Mouse (Mus musculus) lung, postnatal 10 days (tissue): Measurements from ENCODE around the gene Capn1.

Experiments used
- DNase-seq: peaks from one replicate; pipeline ENCODE4 v3.0.0; 2021

Gene Capn1

DNA sequence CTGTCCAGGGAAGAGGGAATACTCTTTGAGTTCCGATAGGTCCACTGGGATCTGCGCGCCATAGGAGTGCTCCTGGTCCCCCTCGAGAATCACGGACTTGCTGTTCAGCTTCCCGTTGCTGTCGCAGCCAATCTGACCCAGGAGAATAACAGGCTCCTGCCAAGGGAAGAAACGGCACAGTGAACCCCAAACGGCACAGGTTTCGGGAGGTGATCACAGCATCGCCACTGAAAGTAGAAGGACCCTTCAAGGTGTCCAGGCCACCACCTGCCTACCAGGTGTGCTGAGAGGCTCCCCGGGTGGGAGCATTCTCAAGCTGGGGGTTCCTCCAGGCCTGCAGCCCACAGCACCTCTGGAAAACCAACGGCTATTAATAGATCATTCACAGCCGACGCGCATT is 64.1 kb downstream of the Capn1 start:
- DNase-seq, result no peak

DNA sequence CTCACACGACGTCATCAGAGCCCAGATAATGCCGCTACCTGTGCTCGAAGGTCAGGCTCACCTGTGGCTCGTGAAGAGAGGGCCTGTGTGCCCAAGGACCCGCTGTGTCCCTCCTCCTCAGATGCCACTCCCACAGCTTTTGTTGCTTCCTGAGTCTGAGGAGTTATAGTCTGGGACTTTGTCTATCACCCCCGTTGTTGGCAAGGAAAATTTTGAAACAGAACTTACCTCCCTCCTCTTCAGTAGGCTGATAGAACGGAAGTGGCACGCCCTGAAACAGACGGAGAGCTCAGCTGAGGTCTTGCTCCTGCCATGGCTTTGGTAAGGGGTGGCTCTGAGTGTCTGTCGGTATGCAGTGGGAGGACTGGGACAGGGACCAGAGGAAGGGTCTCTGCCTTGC is 65.5 kb downstream of the Capn1 start:
- DNase-seq, result no peak

DNA sequence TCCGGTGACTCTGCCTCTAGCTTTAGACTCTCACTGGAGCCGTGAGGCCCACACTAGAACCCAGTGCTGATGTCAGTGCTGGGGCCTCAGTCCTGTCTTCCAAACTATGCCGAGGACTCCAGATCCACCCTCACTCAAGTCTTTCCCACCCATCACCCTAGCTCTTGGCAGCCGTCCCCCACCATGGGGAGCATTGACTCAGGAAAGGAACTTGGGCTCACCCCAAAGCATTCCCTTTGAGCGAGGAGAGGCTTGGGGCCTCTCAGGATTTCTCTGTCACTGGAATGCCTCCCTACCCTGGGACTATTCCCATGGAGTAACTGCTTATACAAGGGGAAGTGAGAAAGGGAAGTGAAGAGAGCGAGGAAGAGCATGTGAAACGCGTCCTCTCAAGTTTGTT is 69.8 kb downstream of the Capn1 start:
- peak; percentile 72 for DNase-seq

GRCm38 (mm10) chr19:5945027-5945426 is 70.7 kb downstream of the Capn1 start:
- DNase-seq, result peak; percentile 81

- no peak for DNase-seq
Measured at GRCm38 (mm10) chr19:5944145-5944544, 71.6 kb downstream of the Capn1 start.

GRCm38 (mm10) chr19:5943404-5943803 is 72.3 kb downstream of the Capn1 start:
- no peak for DNase-seq

- DNase-seq, result no peak
Measured at GRCm38 (mm10) chr19:5942581-5942980, 73.1 kb downstream of the Capn1 start.

- DNase-seq, result no peak
Measured at GRCm38 (mm10) chr19:5940656-5941055, 75.0 kb downstream of the Capn1 start.

DNA sequence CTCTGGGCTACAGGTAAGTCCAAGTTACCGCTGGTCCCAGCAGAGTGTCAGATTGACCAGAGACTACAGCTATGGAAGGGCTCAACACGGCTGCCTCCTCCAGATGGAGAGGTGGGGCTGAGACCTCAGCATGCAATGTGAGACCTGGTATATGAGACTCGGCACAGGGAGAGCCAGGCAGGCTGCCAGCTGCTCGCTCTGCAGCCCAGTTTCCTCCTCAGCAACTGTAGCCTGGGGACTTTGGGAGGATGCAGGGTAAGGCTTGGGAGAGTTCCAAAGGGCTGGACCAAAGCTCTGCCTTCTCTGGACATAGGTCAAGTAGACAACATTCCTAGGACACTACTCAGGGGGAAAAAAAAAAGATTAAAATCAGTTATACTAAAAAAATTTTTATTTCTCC is 75.5 kb downstream of the Capn1 start:
- peak; percentile 85 for DNase-seq

- DNase-seq, result no peak
Measured at GRCm38 (mm10) chr19:5939715-5940114, 76.0 kb downstream of the Capn1 start.
